Mouse (Mus musculus): ENCODE measurements around the gene A630076J17Rik.

GRCm38 (mm10) chr3:107205170-107205569 is 25.2 kb upstream of the A630076J17Rik start:
- TF ChIP-seq CTCF (IDR thresholded peaks at IDR 0.05; ENCODE audit: low read depth), result no peak
- no peak for TF ChIP-seq EP300 (IDR thresholded peaks at IDR 0.05; ENCODE audit: low read depth)

Measured in liver, postnatal 0 days (tissue).